Mouse (Mus musculus) G1E-ER4 (cell line): Measurements from ENCODE around the gene BC080695. TPM values are rescaled to one million over a fixed set of nuclear protein-coding genes. Genes with fewer than 3 reads are reported as not detected.
"Not testable (repeated sequence)": the region's sequence is repeated elsewhere in the genome, so short reads cannot be mapped to it uniquely, and the experiment has no call there.

ENCODE experiments used
- GATA1 ChIP-seq: IDR thresholded peaks from one replicate; pipeline ENCODE4 v1.8.0; 2012; ENCODE audit warnings: low read length, inconsistent platforms
- polyA plus RNA-seq: library from polyadenylated mRNA; stranded (reverse); fragments of >175 nt; gene quantifications from 2 replicates; pipeline ENCODE4 v1.2.3, GENCODE M21; 2012

Gene BC080695
- polyA plus RNA-seq, result not detected in 2 replicates

DNA sequence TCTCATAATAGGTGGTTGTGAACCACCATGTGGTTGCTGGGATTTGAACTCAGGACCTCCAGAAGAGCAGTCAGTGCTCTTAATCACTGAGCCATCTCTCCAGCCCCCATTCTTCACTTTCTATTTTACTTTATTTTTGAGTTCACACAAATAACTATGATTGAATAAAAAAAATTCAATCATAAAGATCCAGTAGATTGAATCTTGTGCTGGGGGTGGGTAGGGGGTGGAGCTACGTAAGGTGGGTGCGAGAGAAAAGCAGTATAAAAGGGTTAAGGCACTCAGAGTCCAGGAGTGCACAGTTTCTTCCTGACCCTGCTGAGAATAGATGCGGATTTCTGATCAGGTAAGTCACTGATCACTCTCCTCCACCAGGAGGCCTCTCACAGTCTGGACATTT lies at the start of gene BC080695, which contains the start of gene Gm13057:
Gene BC080695 (plus strand): TSS at position 301 of the 400 bp plus-strand sequence.
Gene Gm13057 (plus strand): TSS at position 310 of the 400 bp plus-strand sequence.
- TF ChIP-seq GATA1, result not testable (repeated sequence)

DNA sequence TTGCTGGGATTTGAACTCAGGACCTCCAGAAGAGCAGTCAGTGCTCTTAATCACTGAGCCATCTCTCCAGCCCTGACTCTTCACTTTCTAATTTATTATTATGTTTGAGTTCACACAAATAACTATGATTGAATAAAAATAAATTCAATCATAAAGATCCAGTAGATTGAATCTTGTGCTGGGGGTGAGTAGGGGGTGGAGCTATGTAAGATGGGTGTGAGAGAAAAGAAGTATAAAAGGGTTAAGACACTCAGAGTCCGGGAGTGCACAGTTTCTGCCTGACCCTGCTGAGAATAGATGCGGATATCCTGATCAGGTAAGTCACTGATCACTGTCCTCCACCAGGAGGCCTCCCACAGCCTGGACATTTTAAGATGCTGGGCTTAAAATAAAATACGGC lies 40.5 kb upstream of the BC080695 start, which contains the start of gene Gm13043:
Gene Gm13043 (plus strand): TSS at position 301 of the 400 bp plus-strand sequence.
- no peak for TF ChIP-seq GATA1

GRCm38 (mm10) chr4:143535654-143536053 lies 15.8 kb upstream of the BC080695 start, which contains the start of gene Gm13040:
TSS of gene Gm13040 (plus strand) at chr4:143535954.
- not testable (repeated sequence) for TF ChIP-seq GATA1

- TF ChIP-seq GATA1, result not testable (repeated sequence)
These were observed 63.2 kb downstream of the BC080695 start, which contains the start of gene Gm13083 for GRCm38 (mm10) chr4:143614703-143615102. TSS of gene Gm13083 (plus strand) at chr4:143615003.

Other genes with a start within 250 kb of the BC080695 start
- gene Lrrc38, start 201.9 kb upstream of the BC080695 start, polyA plus RNA-seq, result not detected in 2 replicates
- not detected in 2 replicates for gene Pramel1, start 157.3 kb upstream of the BC080695 start, polyA plus RNA-seq
- gene Pramef8, start 139.3 kb upstream of the BC080695 start, polyA plus RNA-seq, result 0.50 and 0.85 TPM in 2 replicates
- not detected in 2 replicates for gene Oog4, start 101.4 kb upstream of the BC080695 start, polyA plus RNA-seq
- gene Gm13043, start 40.4 kb upstream of the BC080695 start, polyA plus RNA-seq, result not detected in 2 replicates
- gene Gm13040, start 15.7 kb upstream of the BC080695 start, polyA plus RNA-seq, result not detected in 2 replicates
- gene Gm13057, start within 50 bp of the BC080695 start, polyA plus RNA-seq, result not detected in 2 replicates
- not detected in 2 replicates for gene Gm13083, start 63.3 kb downstream of the BC080695 start, polyA plus RNA-seq
- not detected in 2 replicates for gene Gm13088, start 105.5 kb downstream of the BC080695 start, polyA plus RNA-seq
- not detected in 2 replicates for gene Gm13089, start 151.0 kb downstream of the BC080695 start, polyA plus RNA-seq
- gene Gm13078, start 167.8 kb downstream of the BC080695 start, polyA plus RNA-seq, result not detected in 2 replicates
- gene Gm13023, start 237.7 kb downstream of the BC080695 start, polyA plus RNA-seq, result not detected in 2 replicates